Mouse (Mus musculus): ENCODE measurements around the gene Ppp1r7.

GRCm38 (mm10) chr1:93373665-93374064 is 31.0 kb downstream of the Ppp1r7 start, which contains the start of gene Ano7:
- TF ChIP-seq CTCF (IDR thresholded peaks at IDR 0.05; ENCODE audit: extremely low read depth, insufficient read depth, insufficient read length, insufficient replicate concordance) (no peak), POLR2A (IDR thresholded peaks at IDR 0.05; ENCODE audit: low read depth, low read length) (no peak)
